Mouse (Mus musculus) heart, postnatal 25 days (tissue): ENCODE measurements around the gene Timm8b. TPM values are rescaled to one million over a fixed set of nuclear protein-coding genes. Genes with fewer than 3 reads are reported as not detected.
A peak's percentile ranks its signal among the peaks of the same experiment; 100 is the strongest.

Experiments used
- DNase-seq: peaks from one replicate; pipeline ENCODE4 v3.0.0; 2022; ENCODE audit warnings: low spot score
- intact Hi-C: fragments of 180-260 bp; cut with DNase I; formaldehyde crosslinking; loops from one replicate; pipeline ENCODE4 v1.15.1; 2025
- total RNA-seq, 2 experiments: library from RNA; stranded (reverse); gene quantifications; 2 replicates each; pipeline ENCODE4 v1.2.3; 2021

The Timm8b gene
- 100 to 1,000 TPM; 271 to 273 TPM for total RNA-seq

DNA sequence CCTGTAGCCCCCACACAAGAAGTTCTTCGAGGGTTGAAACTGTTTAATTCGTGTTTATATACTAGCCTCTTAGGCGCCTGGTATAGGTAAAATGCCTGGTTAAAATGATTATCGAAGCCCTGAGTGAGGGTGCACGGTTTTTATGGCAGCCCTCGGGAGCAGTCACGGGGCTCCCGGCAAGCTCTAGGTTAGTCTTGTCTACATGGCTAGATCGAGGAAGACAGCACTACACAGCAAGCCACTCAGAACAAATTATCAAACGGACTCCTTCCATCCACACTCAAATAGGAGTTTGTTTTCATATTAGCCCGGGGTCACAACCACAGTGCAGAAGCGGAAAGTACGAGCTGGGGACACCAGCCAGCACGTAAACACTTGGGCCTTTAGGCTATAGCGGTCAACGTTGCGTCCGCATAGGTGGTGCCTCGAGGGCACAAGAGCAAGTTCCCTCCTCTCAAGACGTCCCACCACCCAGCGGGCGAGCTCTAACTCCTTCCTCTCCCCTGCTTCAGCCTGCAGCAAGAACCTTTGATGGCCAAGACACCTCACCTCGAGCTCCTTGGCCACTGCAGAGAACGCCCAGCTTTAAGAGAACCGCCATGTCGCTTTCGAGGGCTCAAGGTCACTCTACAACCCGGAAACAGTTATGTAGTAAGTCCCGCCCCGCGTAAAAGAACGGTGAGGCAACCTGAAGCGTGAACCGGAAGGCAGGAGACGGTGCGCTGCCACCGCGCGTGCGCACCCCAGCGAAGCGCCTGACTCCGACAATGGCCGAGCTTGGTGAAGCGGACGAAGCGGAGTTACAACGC is at the start of gene Timm8b, which contains the start of gene Sdhd:
TSS of gene Timm8b (plus strand) at position 722 of the 809 bp plus-strand sequence.
TSS of gene Sdhd (minus strand) at position 624 of the 809 bp plus-strand sequence.
- intact Hi-C loops: no loop called here

DNA sequence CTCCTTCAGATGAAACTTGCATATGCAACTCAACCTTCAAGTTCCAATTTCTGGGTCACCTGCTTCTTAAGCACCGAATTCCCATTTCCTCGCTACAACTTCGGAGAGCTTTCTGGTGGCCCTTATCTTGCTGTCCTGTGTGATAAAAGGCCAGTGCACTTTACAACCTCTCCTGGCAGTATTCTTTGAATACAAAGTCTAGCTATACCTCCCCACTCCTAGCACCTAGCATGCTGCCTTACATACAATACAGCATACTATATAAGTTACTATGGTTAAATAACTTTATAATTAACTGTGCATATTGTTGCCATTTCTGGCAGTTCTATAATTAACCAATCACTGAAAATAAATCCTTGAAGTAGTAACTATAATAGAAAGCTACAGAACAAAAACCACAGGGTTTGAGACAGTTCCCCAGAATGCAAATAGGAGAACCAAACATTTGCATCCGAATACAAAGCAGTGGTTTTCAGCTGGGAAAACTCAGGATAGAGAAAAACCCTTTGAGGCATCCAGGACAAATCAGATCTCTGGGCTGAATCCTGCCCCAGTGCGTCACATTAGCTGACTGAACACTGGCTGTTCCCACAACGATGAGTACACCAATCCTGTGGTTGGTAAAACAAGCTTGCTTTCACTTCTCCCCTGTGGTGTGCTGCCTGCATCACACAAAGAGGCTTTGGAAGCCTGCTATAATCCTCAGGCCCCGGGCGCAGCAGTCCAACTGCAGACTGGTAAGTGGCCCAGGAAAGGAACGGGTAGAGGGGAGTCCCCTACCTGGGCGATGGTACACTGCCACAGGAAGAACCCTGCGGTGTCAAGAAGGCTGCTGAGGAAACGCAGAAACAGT is 49.2 kb upstream of the Timm8b start, which contains the start of gene Il18:
TSS of gene Il18 (plus strand) at position 587 of the 853 bp plus-strand sequence.
- intact Hi-C loops: no loop called here
- DNase-seq: peak; percentile 8

More for the DNA sequence above, at the start of gene Timm8b, which contains the start of gene Sdhd:
- DNase-seq: peak; percentile 90

GRCm38 (mm10) chr9:50555094-50555446 is 48.6 kb upstream of the Timm8b start, which contains the start of gene Bco2:
Gene Bco2 (minus strand): TSS chr9:50555181.
- intact Hi-C loops: no loop called here
- no peak for DNase-seq

DNA sequence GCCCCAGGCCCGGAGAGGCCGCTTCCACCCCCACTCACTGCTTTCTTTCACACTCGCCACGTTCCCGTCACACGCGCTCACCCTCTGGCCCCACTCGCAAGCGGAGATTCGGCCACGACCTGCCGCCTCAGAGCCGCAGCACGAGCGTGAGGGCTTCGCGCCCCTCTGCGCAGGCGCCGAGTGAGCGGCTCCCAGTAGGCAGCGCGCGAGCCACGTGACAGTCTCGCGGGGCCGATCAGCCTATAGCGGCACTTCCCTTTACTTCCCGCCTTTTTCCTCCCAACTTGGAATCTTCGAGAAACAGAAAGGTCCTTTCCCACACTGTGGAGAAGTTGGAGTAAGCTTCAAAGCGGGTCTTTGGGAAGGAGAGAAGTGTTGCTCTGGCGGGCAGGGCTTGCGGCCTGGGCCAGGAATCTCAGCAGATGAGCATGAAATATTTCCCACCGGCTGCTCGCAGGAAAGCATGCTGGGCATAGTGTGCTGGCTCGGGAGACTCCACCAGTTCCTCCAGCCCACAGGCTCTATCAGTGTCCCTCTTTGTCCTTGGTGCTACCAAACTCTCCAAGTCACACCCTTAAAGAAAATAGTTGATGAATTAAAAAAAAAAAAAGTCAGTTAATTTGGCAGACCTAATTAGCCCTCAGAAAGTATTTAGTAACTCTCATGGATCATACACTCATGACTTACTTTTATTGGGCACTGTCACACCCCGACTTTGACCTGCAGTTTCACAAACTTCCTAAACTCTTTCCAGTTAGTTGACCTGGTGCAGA is 42.4 kb upstream of the Timm8b start, which contains the start of gene Tex12:
TSS of gene Tex12 (minus strand) at position 181 of the 773 bp plus-strand sequence.
- intact Hi-C loops: no loop called here
- no peak for DNase-seq

DNA sequence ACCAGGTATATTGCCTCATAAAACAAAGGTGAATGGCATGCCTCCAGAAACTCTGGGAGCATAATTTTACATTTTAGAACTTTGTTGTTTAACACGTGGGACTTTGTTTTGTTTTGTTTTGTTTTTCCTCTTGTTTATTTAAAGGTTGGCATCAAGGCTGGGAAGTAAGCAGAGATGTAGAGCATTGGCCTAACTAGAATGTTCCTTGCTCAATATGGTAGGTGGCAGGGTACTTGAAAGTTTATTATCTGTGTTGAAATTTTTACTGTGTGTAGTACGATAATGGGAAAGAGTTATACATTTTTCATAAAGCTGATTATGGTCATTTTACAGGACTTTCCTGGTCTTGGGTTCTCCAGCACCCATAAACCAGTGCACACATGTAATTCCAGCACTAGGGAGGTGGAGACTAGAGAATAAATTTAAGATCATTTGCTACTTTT is 41.8 kb upstream of the Timm8b start:
- intact Hi-C loops: no loop called here
- no peak for DNase-seq

DNA sequence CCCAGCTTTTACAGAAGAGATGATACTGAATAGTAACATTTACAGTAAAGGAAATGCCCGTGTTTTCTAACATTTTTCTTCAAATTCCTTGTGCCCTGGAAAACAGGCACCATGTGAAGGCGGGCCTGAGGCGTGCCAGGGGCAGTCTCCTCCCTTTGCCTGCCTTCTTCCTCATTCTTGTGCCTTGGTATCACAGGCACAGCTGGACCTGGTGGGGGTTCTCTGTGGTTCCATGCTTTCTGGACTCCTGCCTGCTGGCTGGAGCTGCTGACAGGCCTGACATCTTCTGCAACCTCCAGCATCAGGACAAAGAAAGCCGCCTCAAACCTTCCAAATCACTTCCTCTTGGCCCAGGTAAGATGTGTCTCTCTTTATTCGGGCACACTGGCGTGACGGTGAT is 38.5 kb upstream of the Timm8b start:
- intact Hi-C loops: no loop called here
- peak; percentile 4 for DNase-seq

DNA sequence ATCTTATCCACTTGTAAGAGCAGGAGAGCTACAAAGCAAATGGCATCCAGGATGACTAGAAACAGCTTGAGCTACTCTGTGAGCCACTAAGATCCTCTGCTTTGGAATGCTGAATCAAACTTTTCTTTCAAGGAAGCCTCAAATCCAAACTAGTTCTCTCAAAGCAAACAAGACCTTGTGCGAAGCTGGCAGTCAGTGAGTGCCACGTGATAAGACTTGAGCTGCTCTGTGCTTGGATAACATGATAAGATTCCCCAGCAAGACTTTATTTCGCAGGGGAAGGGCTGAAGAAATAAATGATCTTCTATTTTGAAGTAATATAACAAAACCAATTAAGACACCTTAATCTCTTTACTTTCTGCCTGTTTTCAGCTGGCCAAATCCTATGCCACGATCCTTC is 37.8 kb upstream of the Timm8b start:
- intact Hi-C loops: no loop called here
- DNase-seq: no peak

GRCm38 (mm10) chr9:50567372-50567771 is 36.3 kb upstream of the Timm8b start:
- intact Hi-C loops: no loop called here
- no peak for DNase-seq

- DNase-seq: no peak
- intact Hi-C loops: no loop called here
Observed at GRCm38 (mm10) chr9:50567881-50568280, 35.8 kb upstream of the Timm8b start.

GRCm38 (mm10) chr9:50569599-50570525 is 33.8 kb upstream of the Timm8b start:
- no peak for DNase-seq
- intact Hi-C loops: no loop called here

GRCm38 (mm10) chr9:50580370-50580769 is 23.3 kb upstream of the Timm8b start:
- intact Hi-C loops: no loop called here
- no peak for DNase-seq

GRCm38 (mm10) chr9:50585145-50585818 is 18.4 kb upstream of the Timm8b start:
- intact Hi-C loops: no loop called here
- no peak for DNase-seq

DNA sequence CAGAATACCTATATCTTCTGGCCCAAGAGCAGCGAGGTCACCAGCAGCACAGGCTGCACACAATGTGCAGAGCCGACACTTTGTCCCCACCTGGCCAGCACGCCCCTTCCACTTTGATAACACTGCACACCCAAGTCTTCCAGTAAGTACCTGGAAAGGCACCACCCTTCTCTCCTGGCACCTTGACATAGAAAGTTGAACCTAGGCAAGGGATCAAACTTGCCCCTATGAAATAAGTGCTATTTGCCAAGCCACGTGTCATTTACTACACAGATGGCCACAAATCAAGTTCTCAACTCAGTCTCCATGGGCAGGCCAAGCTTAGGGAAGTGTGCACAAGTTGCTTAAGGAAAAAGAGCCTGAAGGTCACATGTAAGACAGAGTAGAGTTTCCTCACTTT is 16.8 kb upstream of the Timm8b start:
- intact Hi-C loops: no loop called here
- no peak for DNase-seq

DNA sequence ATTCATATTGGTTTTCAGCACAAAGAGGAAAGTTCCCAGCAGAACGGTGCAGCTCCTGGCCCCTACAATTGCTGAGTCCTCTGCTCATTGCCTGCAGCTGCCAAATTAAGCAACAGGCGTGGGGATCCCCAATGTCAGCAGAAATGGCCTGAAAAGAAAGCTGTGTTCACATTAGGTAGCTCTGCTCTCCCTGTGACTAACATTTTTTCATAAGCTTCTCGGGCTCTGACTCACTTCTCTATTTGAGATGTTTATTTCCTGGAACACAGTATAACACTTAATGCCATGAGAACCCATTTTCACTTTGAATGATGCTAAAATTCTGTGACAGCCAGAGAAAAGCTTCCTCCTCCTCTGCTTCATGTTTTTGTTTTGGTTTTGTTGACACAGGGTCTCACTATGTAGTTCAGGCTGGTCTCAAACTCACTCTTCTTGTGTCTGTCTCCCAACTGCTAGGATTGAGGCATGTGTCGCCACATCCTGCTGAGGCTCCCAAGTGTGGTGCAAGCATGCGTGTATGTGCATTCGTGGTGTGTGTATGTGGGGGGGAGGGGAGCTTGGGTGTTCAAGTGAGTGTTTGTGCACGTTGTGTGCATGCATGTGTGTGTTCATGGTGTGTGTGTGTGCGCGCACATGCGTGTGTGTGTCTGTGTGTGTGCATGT is 12.7 kb upstream of the Timm8b start:
- no peak for DNase-seq
- intact Hi-C loops: no loop called here

- intact Hi-C loops: no loop called here
- DNase-seq: no peak
Observed at GRCm38 (mm10) chr9:50592955-50593354, 10.8 kb upstream of the Timm8b start.

- DNase-seq: no peak
- intact Hi-C loops: no loop called here
Observed at GRCm38 (mm10) chr9:50593544-50593943, 10.2 kb upstream of the Timm8b start.

- intact Hi-C loops: loop anchor here (5.0 kb wide), 1 partner anchor 68 kb away; the partner anchor contains the start of gene Pts
- no peak for DNase-seq
Observed at GRCm38 (mm10) chr9:50594794-50595417, 8.8 kb upstream of the Timm8b start.
